Mouse (Mus musculus): ENCODE data around the gene Gm17359. TPM values are rescaled to one million over a fixed set of nuclear protein-coding genes. Genes with fewer than 3 reads are reported as not detected.

Gene Gm17359
- polyA plus RNA-seq, 1 experiment from 2014 or later, result not detected

GRCm38 (mm10) chr3:79491614-79492013 is 155.2 kb downstream of the Gm17359 start:
- H3K9ac ChIP-seq, result no peak overlapping the region
- no peak overlapping the region for H3K4me2 ChIP-seq
- H3K27me3 ChIP-seq, result no peaks in the 10 kb centered on the region
- ATAC-seq (ENCODE audit: insufficient number of reproducible peaks, insufficient read depth, low FRiP score, low TSS enrichment, low read depth), result no peak
- H3K4me3 ChIP-seq, result no peak overlapping the region
- H3K9me3 ChIP-seq, result no peaks in the 10 kb centered on the region
- peaks cover 53% of the 10 kb centered on the region for H3K36me3 ChIP-seq
- no peak overlapping the region for H3K27ac ChIP-seq
- H3K4me1 ChIP-seq, result no peaks in the 10 kb centered on the region
- 83% methylated on average over 3 of the region's 3 CpGs for WGBS

DNA sequence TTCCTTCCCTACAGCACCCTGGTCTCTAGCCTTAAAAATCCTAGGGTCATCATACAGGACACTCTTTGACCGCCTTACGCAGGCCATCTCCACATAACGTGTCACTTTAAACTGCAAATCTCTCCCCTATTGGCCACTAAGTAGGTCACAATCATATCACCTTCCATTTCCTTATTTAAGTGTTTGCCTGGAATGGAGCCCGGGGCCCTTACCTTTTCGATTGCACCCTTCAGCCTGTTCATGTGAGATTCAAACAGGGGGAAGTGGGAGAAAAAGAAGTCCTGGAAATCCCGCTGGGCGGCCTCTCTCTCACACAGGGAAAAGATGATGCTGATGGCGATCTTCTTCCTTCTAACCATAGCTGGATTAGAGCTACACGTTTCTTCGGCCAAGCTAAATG is 156.6 kb downstream of the Gm17359 start:
- H3K9me3 ChIP-seq, result no peaks in the 10 kb centered on the region
- 92% methylated on average over 10 of the region's 10 CpGs for WGBS
- H3K27me3 ChIP-seq, result no peaks in the 10 kb centered on the region
- H3K4me2 ChIP-seq, result no peak overlapping the region
- no peak overlapping the region for H3K9ac ChIP-seq
- H3K27ac ChIP-seq, result no peak overlapping the region
- H3K36me3 ChIP-seq, result peaks cover 40% of the 10 kb centered on the region
- no peak for ATAC-seq (ENCODE audit: insufficient number of reproducible peaks, insufficient read depth, low FRiP score, low TSS enrichment, low read depth)
- H3K4me3 ChIP-seq, result no peak overlapping the region
- no peaks in the 10 kb centered on the region for H3K4me1 ChIP-seq

GRCm38 (mm10) chr3:79494028-79494427 is 157.6 kb downstream of the Gm17359 start:
- Histone ChIP-seq H3K9me3 (no peaks in the 10 kb centered on the region), H3K9ac (no peak overlapping the region), H3K4me1 (no peaks in the 10 kb centered on the region), H3K4me2 (no peak overlapping the region), H3K4me3 (no peak overlapping the region), H3K36me3 (peaks cover 36% of the 10 kb centered on the region), H3K27me3 (no peaks in the 10 kb centered on the region), H3K27ac (no peak overlapping the region)
- no peak for ATAC-seq (ENCODE audit: insufficient number of reproducible peaks, insufficient read depth, low FRiP score, low TSS enrichment, low read depth)
- 87% methylated on average over 8 of the region's 8 CpGs for WGBS

GRCm38 (mm10) chr3:79495151-79495550 is 158.7 kb downstream of the Gm17359 start:
- Histone ChIP-seq H3K4me1 (no peaks in the 10 kb centered on the region), H3K4me2 (no peak overlapping the region), H3K4me3 (no peak overlapping the region), H3K27me3 (no peaks in the 10 kb centered on the region), H3K9me3 (no peaks in the 10 kb centered on the region), H3K36me3 (peaks cover 44% of the 10 kb centered on the region), H3K9ac (no peak overlapping the region), H3K27ac (no peak overlapping the region)
- ATAC-seq (ENCODE audit: insufficient number of reproducible peaks, insufficient read depth, low FRiP score, low TSS enrichment, low read depth), result no peak
- 85% methylated on average over 7 of the region's 7 CpGs for WGBS

- Histone ChIP-seq H3K9ac (no peak overlapping the region), H3K36me3 (peaks cover 51% of the 10 kb centered on the region), H3K4me3 (no peak overlapping the region), H3K9me3 (no peaks in the 10 kb centered on the region), H3K4me2 (no peak overlapping the region), H3K4me1 (no peaks in the 10 kb centered on the region), H3K27me3 (no peaks in the 10 kb centered on the region), H3K27ac (no peak overlapping the region)
- WGBS, result 54% methylated on average over 6 of the region's 6 CpGs
- ATAC-seq (ENCODE audit: insufficient number of reproducible peaks, insufficient read depth, low FRiP score, low TSS enrichment, low read depth), result 0 out of 2 replicates have a peak, but pooled peaks have one; percentile 37
Observed at GRCm38 (mm10) chr3:79496668-79497067, 160.2 kb downstream of the Gm17359 start.

GRCm38 (mm10) chr3:79500279-79500678 is 163.8 kb downstream of the Gm17359 start:
- ATAC-seq (ENCODE audit: insufficient number of reproducible peaks, insufficient read depth, low FRiP score, low TSS enrichment, low read depth), result no peak
- H3K4me1 ChIP-seq, result no peaks in the 10 kb centered on the region
- H3K27ac ChIP-seq, result no peak overlapping the region
- H3K4me2 ChIP-seq, result no peak overlapping the region
- no peak overlapping the region for H3K4me3 ChIP-seq
- H3K9me3 ChIP-seq, result no peaks in the 10 kb centered on the region
- no peak overlapping the region for H3K9ac ChIP-seq
- no peaks in the 10 kb centered on the region for H3K27me3 ChIP-seq
- 88% methylated on average over 10 of the region's 10 CpGs for WGBS
- H3K36me3 ChIP-seq, result peaks cover 34% of the 10 kb centered on the region

DNA sequence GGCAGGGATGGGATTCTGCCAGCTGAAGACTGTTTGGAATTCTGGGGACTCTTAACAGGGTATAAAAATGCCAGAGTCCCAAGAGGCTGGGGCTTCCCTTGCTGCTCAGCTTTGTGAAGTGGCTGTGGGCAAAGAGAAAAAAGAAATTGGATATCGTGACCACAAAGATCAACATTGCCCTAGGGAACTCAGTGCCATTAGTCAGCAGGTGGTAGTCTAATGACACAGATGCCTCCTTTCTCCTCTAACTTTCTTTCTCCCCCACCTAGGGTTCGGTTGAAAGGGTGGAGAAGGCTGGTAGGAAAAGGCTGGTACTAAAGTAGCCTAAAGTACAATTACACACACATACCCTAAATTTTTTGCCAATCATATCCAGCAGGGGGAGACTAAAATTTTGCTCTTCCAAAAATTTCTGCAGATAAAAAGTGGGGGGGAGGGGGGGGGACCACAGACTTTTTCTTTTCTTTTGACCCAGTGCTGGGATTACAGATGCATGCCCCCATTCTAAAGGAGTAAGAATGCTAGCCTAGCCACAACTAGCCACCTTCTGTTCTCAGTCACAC is 164.8 kb downstream of the Gm17359 start:
- no peaks in the 10 kb centered on the region for H3K27me3 ChIP-seq
- no peak overlapping the region for H3K27ac ChIP-seq
- H3K4me2 ChIP-seq, result no peak overlapping the region
- ATAC-seq (ENCODE audit: insufficient number of reproducible peaks, insufficient read depth, low FRiP score, low TSS enrichment, low read depth), result no peak
- no peaks in the 10 kb centered on the region for H3K4me1 ChIP-seq
- H3K4me3 ChIP-seq, result no peak overlapping the region
- H3K9me3 ChIP-seq, result no peaks in the 10 kb centered on the region
- 87% methylated on average over 2 of the region's 2 CpGs for WGBS
- H3K9ac ChIP-seq, result no peak overlapping the region
- H3K36me3 ChIP-seq, result peaks cover 33% of the 10 kb centered on the region

Other genes with a start within 250 kb of the Gm17359 start
- gene Rapgef2, start 50.1 kb upstream of the Gm17359 start, polyA plus RNA-seq (2015; fragmentation: Nextera tagmentation; extraction: Ambion mirVana), result 8.9 and 9.2 TPM in 2 replicates
- gene Fnip2, start 231.1 kb downstream of the Gm17359 start, polyA plus RNA-seq (2015; fragmentation: Nextera tagmentation; extraction: Ambion mirVana), result 3.8 and 4.7 TPM in 2 replicates